Mouse (Mus musculus) forebrain, embryonic 14.5 days (tissue): ENCODE measurements around the gene Nrm. TPM values are rescaled to one million over a fixed set of nuclear protein-coding genes. Genes with fewer than 3 reads are reported as not detected.
A peak's percentile ranks its signal among the peaks of the same experiment; 100 is the strongest.

Experiments
- ATAC-seq: fragments of 200-750 bp; cut with Nextera tagmentation; 2 replicates; pipeline ENCODE4 v1.8.0; 2017; ENCODE audit warnings: mild to moderate bottlenecking, moderate library complexity
- DNase-seq: peaks from one replicate; pipeline ENCODE4 v3.0.0-alpha.2; 2015; ENCODE audit warnings: low spot score
- H3K27ac ChIP-seq: fragments of 300-500 bp; sonication (generic); 2 replicates; pipeline ENCODE4 v1.5.1; 2014; ENCODE audit warnings: low read depth, mild to moderate bottlenecking, control low read depth, low read length, moderate library complexity
- H3K27me3 ChIP-seq: fragments of 300-500 bp; sonication (generic); replicated peaks from 2 replicates; pipeline ENCODE4 v1.6.1; 2014; ENCODE audit warnings: low read length, control low read depth, mixed read lengths; ENCODE audit not compliant: control insufficient read depth, insufficient read depth
- H3K36me3 ChIP-seq: fragments of 300-500 bp; sonication (generic); 2 replicates; pipeline ENCODE4 v1.6.1; 2014; ENCODE audit warnings: low read length, control low read depth; ENCODE audit not compliant: control insufficient read depth, insufficient read depth
- H3K4me1 ChIP-seq: fragments of 300-500 bp; sonication (generic); 2 replicates; pipeline ENCODE4 v1.6.1; 2014; ENCODE audit warnings: antibody characterized with exemption, low read length, control low read depth; ENCODE audit not compliant: control insufficient read depth, insufficient read depth
- H3K4me2 ChIP-seq: fragments of 300-500 bp; sonication (generic); 2 replicates; pipeline ENCODE4 v1.6.1; 2014; ENCODE audit warnings: mild to moderate bottlenecking, control low read depth, low read length
- H3K4me3 ChIP-seq: fragments of 300-500 bp; sonication (generic); 2 replicates; pipeline ENCODE4 v1.5.1; 2014; ENCODE audit warnings: low read depth, low read length, control low read depth
- H3K9ac ChIP-seq: fragments of 300-500 bp; sonication (generic); 2 replicates; pipeline ENCODE4 v1.6.1; 2014; ENCODE audit warnings: mild to moderate bottlenecking, low read length, control low read depth, moderate library complexity
- H3K9me3 ChIP-seq: fragments of 300-500 bp; sonication (generic); replicated peaks from 2 replicates; pipeline ENCODE4 v1.6.1; 2016; ENCODE audit warnings: low read length, control low read depth, mixed read lengths; ENCODE audit not compliant: control insufficient read depth
- WGBS: fragments of 180-500 bp; shearing (Covaris S2); extraction: QIAGEN DNeasy Blood & Tissue Kit; methylation state at CpG from one replicate; pipeline ENCODE4 v1.1.7; 2014; 5-methylcytosine and 5-hydroxymethylcytosine counted together
- microRNA-seq: library from miRNA; unstranded; fragments of <30 nt; microRNA quantifications from one replicate; pipeline ENCODE4, GENCODE M21; 2016
- polyA plus RNA-seq: library from polyadenylated mRNA; unstranded; fragments of >200 nt; fragmentation: Nextera tagmentation; extraction: Ambion mirVana; gene quantifications from 2 replicates; pipeline ENCODE4 v1.2.1, GENCODE M21; 2014

Nrm gene
- polyA plus RNA-seq, 1 experiment from 2014 or later: 29.6 TPM

DNA sequence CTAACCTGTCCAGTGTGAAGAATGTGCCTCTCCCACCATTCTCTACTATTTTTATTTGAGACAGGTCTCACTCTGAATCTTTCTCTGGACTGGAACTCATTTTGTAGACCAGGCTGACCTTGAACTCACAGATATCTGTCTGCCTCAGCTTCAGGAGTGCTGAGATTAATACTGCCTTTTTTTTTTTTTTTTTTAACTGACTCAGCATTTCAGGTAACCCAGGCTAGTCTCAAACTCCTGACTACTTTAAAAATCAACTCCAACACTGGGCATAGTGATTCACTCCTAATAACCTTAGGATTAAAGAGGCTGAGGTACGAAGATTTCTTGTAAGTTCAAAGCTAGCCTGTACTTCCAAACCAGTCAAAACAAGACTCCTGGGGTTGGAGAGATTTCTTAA is 44.5 kb downstream of the Nrm start:
- 91% methylated on average over 1 of the region's 1 CpGs for WGBS
- H3K4me1 ChIP-seq: peaks cover 11% of the 10 kb centered on the region
- H3K9me3 ChIP-seq: no peaks in the 10 kb centered on the region
- no peak overlapping the region for H3K27ac ChIP-seq
- DNase-seq (no peak), ATAC-seq (no peak)
- H3K4me2 ChIP-seq: no peak overlapping the region
- no peaks in the 10 kb centered on the region for H3K27me3 ChIP-seq
- no peak overlapping the region for H3K4me3 ChIP-seq
- H3K36me3 ChIP-seq: peaks cover 77% of the 10 kb centered on the region
- H3K9ac ChIP-seq: no peak overlapping the region

DNA sequence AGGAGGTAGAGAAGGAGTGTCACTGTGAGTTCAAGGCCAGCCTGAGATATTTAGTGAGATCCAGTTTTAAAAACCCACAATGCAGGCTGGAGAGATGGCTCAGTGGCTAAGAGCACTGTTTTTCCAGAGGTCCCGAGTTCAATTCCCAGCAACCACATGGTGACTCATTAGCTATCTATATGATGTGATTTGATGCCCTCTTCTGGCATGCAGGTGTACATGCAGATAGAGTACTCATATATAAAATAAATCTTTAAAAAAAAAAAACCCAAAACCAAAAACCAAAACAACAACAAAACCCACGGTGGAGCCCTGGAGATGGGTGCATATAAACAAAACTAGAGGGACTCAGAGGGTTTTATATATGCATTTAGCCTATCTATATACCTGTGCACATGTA is 46.5 kb downstream of the Nrm start:
- Histone ChIP-seq H3K27me3 (no peaks in the 10 kb centered on the region), H3K9me3 (no peaks in the 10 kb centered on the region), H3K27ac (no peak overlapping the region), H3K36me3 (peaks cover 64% of the 10 kb centered on the region), H3K4me1 (peaks cover 11% of the 10 kb centered on the region), H3K4me2 (no peak overlapping the region), H3K4me3 (no peak overlapping the region), H3K9ac (no peak overlapping the region)
- DNase-seq (no peak), ATAC-seq (no peak)
- WGBS: 87% methylated on average over 2 of the region's 2 CpGs

GRCm38 (mm10) chr17:35909186-35909918 is 48.2 kb downstream of the Nrm start:
- peak overlapping the region; percentile 84 for H3K9ac ChIP-seq
- H3K27me3 ChIP-seq: no peaks in the 10 kb centered on the region
- no peaks in the 10 kb centered on the region for H3K9me3 ChIP-seq
- peak overlapping the region; percentile 77 for H3K27ac ChIP-seq
- DNase-seq (no peak), ATAC-seq (peak; percentile 26)
- WGBS: 32% methylated on average over 20 of the region's 20 CpGs
- peak overlapping the region; percentile 78 for H3K4me3 ChIP-seq
- H3K4me1 ChIP-seq: peaks cover 11% of the 10 kb centered on the region
- peaks cover 52% of the 10 kb centered on the region for H3K36me3 ChIP-seq
- peak overlapping the region; percentile 91 for H3K4me2 ChIP-seq

- peak; percentile 96 for ATAC-seq
- Histone ChIP-seq H3K27ac (peak within 1 kb of the TSS; percentile 77), H3K4me2 (peak within 1 kb of the TSS; percentile 91), H3K36me3 (peaks cover 47% of the 10 kb centered on the region), H3K9me3 (no peaks in the 10 kb centered on the region), H3K4me1 (peaks cover 11% of the 10 kb centered on the region), H3K9ac (peak within 1 kb of the TSS; percentile 84), H3K4me3 (peak within 1 kb of the TSS; percentile 78), H3K27me3 (no peaks in the 10 kb centered on the region)
- 3% methylated on average over 25 of the region's 25 CpGs for WGBS
- DNase-seq: peak; percentile 97
These were observed 48.8 kb downstream of the Nrm start, which contains the start of gene Atat1 for GRCm38 (mm10) chr17:35909919-35910369. TSS of gene Atat1 (minus strand) at chr17:35910075.

GRCm38 (mm10) chr17:35914975-35915374 is 53.9 kb downstream of the Nrm start:
- Histone ChIP-seq H3K27me3 (no peaks in the 10 kb centered on the region), H3K27ac (no peak overlapping the region), H3K9ac (no peak overlapping the region), H3K36me3 (peaks cover 17% of the 10 kb centered on the region; the same call in 1 of the 2 replicates), H3K4me3 (peak overlapping the region; percentile 64; the same call in 1 of the 2 replicates), H3K9me3 (no peaks in the 10 kb centered on the region), H3K4me1 (peaks cover 13% of the 10 kb centered on the region), H3K4me2 (peak overlapping the region; percentile 87)
- 89% methylated on average over 6 of the region's 6 CpGs for WGBS
- ATAC-seq: no peak
- no peak for DNase-seq

Small RNA genes lying within 50 kb of the gene (microRNA-seq; reads per million reads assigned to microRNA genes)
- not detected for gene Gm28033

Other genes starting within 250 kb of the Nrm start
- gene Gm9573, start 234.7 kb upstream of the Nrm start, polyA plus RNA-seq: not detected in 2 replicates
- not detected in 2 replicates for gene Mucl3, start 217.6 kb upstream of the Nrm start, polyA plus RNA-seq
- gene Vars2, start 193.7 kb upstream of the Nrm start, polyA plus RNA-seq: 9.3 and 11.5 TPM in 2 replicates
- gene Gtf2h4, start 187.6 kb upstream of the Nrm start, polyA plus RNA-seq: 36.9 and 38.2 TPM in 2 replicates
- 62.0 and 74.5 TPM in 2 replicates for gene Ddr1, start 156.7 kb upstream of the Nrm start, polyA plus RNA-seq
- 4.6 and 5.0 TPM in 2 replicates for gene Ier3, start 39.6 kb upstream of the Nrm start, polyA plus RNA-seq
- 68.5 and 78.2 TPM in 2 replicates for gene Flot1, start 38.1 kb upstream of the Nrm start, polyA plus RNA-seq
- 2,004 and 2,051 TPM in 2 replicates for gene Tubb5, start 23.0 kb upstream of the Nrm start, polyA plus RNA-seq
- gene Mdc1, start 19.8 kb upstream of the Nrm start, polyA plus RNA-seq: 12.2 and 14.4 TPM in 2 replicates
- gene Ppp1r18, start 4.3 kb downstream of the Nrm start, polyA plus RNA-seq: 21.2 and 22.0 TPM in 2 replicates
- 29.3 and 31.8 TPM in 2 replicates for gene Dhx16, start 18.5 kb downstream of the Nrm start, polyA plus RNA-seq
- 30.4 and 34.3 TPM in 2 replicates for gene 2310061I04Rik, start 36.1 kb downstream of the Nrm start, polyA plus RNA-seq
- 313 and 439 TPM in 2 replicates for gene Atat1, start 48.8 kb downstream of the Nrm start, polyA plus RNA-seq
- 58.4 and 68.8 TPM in 2 replicates for gene Mrps18b, start 55.1 kb downstream of the Nrm start, polyA plus RNA-seq
- gene Ppp1r10, start 55.1 kb downstream of the Nrm start, polyA plus RNA-seq: 34.9 and 44.5 TPM in 2 replicates
- gene Abcf1, start 108.4 kb downstream of the Nrm start, polyA plus RNA-seq: 55.8 and 78.1 TPM in 2 replicates
- gene Gnl1, start 118.5 kb downstream of the Nrm start, polyA plus RNA-seq: 27.9 and 35.7 TPM in 2 replicates
- 58.5 and 69.8 TPM in 2 replicates for gene Prr3, start 118.9 kb downstream of the Nrm start, polyA plus RNA-seq
- gene H2-T24, start 159.2 kb downstream of the Nrm start, polyA plus RNA-seq: 2.3 and 4.8 TPM in 2 replicates
- gene H2-T23, start 171.5 kb downstream of the Nrm start, polyA plus RNA-seq: 4.5 and 5.6 TPM in 2 replicates
- 6.2 and 7.1 TPM in 2 replicates for gene H2-T22, start 181.4 kb downstream of the Nrm start, polyA plus RNA-seq
- not detected in 2 replicates for gene Gm6034, start 181.6 kb downstream of the Nrm start, polyA plus RNA-seq
- gene Gm11127, start 197.1 kb downstream of the Nrm start, polyA plus RNA-seq: not detected in 2 replicates